Mouse (Mus musculus): ENCODE results near the gene Klhl35. TPM values are rescaled to one million over a fixed set of nuclear protein-coding genes. Genes with fewer than 3 reads are reported as not detected.

Klhl35 gene
- polyA plus RNA-seq, 1 experiment from 2014 or later: 1.8 TPM

DNA sequence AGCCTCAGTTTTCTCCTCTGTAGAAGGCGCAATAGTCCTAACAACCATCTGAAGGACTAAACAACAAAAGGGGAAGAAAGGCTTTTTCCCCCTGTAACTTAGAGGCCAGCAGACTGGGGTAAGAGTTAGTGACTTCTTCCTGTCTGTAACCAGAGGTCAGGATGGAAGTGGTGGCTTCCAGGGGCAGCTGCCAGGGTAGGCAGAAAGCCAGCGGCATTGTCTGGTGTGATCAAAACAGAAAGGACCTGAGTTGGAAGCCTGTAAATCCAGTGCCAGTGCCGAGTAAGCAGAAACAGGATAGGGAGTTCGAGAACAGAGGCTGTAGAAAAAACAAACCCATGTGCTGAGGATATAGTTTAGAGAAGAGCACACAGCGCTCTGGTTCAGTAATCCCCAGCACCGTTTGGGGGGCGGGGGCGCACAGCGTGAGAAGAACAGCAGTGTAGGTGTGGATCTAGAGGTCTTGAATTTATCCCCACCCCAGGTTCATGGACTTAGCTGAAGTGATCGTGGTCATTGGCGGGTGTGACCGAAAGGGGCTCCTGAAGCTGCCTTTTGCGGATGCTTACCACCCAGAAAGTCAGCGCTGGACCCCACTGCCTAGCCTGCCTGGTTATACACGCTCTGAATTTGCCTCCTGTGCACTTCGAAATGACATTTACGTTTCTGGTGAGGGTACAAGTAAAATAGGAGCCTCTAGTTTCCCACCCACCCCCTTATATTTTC lies 4.0 kb downstream of the Klhl35 start:
- H3K9me3 ChIP-seq (replicated peaks; ENCODE audit: control insufficient read depth, low read length): no peaks in the 10 kb centered on the region
- H3K4me2 ChIP-seq (ENCODE audit: low read depth, low read length): no peak overlapping the region
- H3K9ac ChIP-seq (replicated peaks; ENCODE audit: low read length): no peak overlapping the region; the same call in 1 of the 2 replicates
- H3K27me3 ChIP-seq (ENCODE audit: control insufficient read depth, insufficient read depth, low read length): no peaks in the 10 kb centered on the region
- peaks cover 6% of the 10 kb centered on the region for H3K4me1 ChIP-seq (ENCODE audit: control insufficient read depth, insufficient read depth, low read length)
- WGBS: 80% methylated on average over 17 of the region's 17 CpGs
- H3K4me3 ChIP-seq (ENCODE audit: low read depth, low read length): no peak overlapping the region
- ATAC-seq (replicated peaks; ENCODE audit: insufficient number of reproducible peaks, low FRiP score, low TSS enrichment, low read depth): no peak
- H3K36me3 ChIP-seq (replicated peaks; ENCODE audit: control insufficient read depth, insufficient read depth, low read depth, low read length): peaks cover 2% of the 10 kb centered on the region
- no peak overlapping the region for H3K27ac ChIP-seq (replicated peaks; ENCODE audit: low read depth, low read length)
- no peak for DNase-seq (ENCODE audit: low spot score)

DNA sequence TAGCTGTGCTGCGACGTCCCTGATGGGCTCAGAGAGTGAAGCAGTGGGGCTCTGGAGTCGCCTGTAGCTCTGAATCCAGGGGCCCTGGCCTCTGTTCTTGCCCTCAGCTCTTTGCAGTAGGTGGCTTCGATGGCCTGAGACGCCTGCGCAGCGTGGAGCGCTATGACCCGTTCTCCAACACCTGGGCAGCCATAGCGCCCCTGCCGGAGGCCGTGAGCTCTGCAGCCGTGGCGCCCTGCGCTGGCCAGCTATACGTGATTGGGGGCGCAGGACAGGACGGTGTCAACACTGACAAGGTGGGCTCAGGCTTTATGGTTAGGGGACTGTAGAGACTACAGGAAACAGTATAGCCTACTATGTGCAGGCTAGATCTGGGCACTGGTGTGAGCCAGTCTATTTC lies 5.8 kb downstream of the Klhl35 start:
- Histone ChIP-seq H3K27me3 (ENCODE audit: control insufficient read depth, insufficient read depth, low read length) (no peaks in the 10 kb centered on the region), H3K27ac (replicated peaks; ENCODE audit: low read depth, low read length) (no peak overlapping the region), H3K36me3 (replicated peaks; ENCODE audit: control insufficient read depth, insufficient read depth, low read depth, low read length) (peaks cover 2% of the 10 kb centered on the region), H3K9me3 (replicated peaks; ENCODE audit: control insufficient read depth, low read length) (no peaks in the 10 kb centered on the region), H3K4me1 (ENCODE audit: control insufficient read depth, insufficient read depth, low read length) (peaks cover 4% of the 10 kb centered on the region; the same call in 1 of the 2 replicates), H3K9ac (replicated peaks; ENCODE audit: low read length) (no peak overlapping the region), H3K4me3 (ENCODE audit: low read depth, low read length) (no peak overlapping the region), H3K4me2 (ENCODE audit: low read depth, low read length) (no peak overlapping the region)
- DNase-seq (ENCODE audit: low spot score): no peak
- ATAC-seq (replicated peaks; ENCODE audit: insufficient number of reproducible peaks, low FRiP score, low TSS enrichment, low read depth): no peak
- 53% methylated on average over 18 of the region's 18 CpGs for WGBS

DNA sequence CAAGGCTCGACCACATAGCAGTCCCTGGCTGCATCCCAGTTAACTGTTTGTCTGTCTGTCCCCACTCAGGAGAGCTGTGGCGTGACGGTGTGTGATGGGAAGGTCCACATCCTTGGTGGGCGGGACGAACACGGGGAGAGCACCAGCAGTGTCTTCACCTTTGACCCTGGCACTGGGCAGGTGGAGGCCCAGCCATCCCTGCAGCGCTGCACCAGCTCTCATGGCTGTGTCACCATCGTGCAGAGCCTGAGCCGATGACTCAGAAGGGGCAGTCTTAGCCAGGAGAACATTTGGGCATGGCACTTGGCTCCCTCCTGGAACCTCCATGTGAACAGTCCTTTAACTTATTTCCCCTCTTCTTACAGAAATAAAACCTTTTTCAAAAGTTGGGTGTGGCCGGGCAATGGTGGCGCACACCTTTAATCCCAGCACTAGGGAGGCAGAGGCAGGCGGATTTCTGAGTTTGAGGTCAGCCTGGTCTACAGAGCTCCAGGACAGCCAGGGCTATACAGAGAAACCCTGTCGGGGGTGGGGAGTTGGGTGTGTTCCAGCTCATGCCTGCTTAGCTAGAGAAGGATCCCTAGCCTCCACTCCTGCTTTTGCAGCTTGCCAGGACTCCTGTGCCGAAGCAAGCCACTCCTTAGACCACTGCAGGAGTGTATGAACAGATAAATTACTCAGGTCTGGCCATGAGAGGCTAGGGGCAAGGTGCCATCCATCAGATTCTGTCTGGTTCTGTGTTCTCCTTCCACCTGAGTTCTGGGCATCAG lies 8.0 kb downstream of the Klhl35 start:
- H3K9me3 ChIP-seq (replicated peaks; ENCODE audit: control insufficient read depth, low read length): no peaks in the 10 kb centered on the region
- no peaks in the 10 kb centered on the region for H3K4me1 ChIP-seq (ENCODE audit: control insufficient read depth, insufficient read depth, low read length)
- 90% methylated on average over 14 of the region's 14 CpGs for WGBS
- DNase-seq (ENCODE audit: low spot score) (no peak), ATAC-seq (replicated peaks; ENCODE audit: insufficient number of reproducible peaks, low FRiP score, low TSS enrichment, low read depth) (no peak)
- no peak overlapping the region for H3K4me2 ChIP-seq (ENCODE audit: low read depth, low read length)
- H3K27me3 ChIP-seq (ENCODE audit: control insufficient read depth, insufficient read depth, low read length): no peaks in the 10 kb centered on the region
- H3K4me3 ChIP-seq (ENCODE audit: low read depth, low read length): no peak overlapping the region
- no peak overlapping the region for H3K9ac ChIP-seq (replicated peaks; ENCODE audit: low read length)
- H3K27ac ChIP-seq (replicated peaks; ENCODE audit: low read depth, low read length): no peak overlapping the region
- H3K36me3 ChIP-seq (replicated peaks; ENCODE audit: control insufficient read depth, insufficient read depth, low read depth, low read length): peaks cover 2% of the 10 kb centered on the region

DNA sequence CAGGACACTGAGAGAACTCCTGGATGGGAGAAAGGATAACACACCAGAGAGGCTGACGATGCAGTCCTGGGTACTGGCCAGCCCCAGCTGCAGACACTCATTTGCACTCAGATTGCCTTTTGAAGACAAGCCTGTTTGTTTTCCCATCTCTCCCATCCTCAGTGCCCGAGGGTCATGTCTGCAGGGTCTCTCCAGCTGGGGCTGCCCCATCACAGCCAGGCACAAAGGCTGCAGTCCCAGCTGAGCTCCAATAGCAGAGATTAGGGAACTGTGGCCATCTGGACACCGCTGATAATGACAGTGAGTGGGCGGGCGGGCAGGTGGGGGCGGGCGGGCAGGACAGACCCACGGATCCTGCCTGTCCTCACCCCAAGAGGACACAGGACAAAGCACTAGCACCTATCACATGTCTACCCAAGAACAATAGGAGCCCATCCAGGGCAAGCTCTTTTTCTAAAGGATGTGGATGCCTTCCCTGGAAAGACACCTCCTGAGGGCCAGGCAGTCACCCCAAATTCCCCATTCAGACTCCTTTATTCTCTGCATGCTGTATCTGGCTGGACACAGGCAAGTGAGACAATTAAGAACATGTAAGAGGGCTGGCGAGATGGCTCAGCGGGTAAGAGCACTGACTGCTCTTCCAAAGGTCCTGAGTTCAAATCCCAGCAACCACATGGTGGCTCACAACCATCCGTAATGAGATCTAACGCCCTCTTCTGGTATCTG lies 9.2 kb downstream of the Klhl35 start:
- ATAC-seq (replicated peaks; ENCODE audit: insufficient number of reproducible peaks, low FRiP score, low TSS enrichment, low read depth) (peak; percentile 29), DNase-seq (ENCODE audit: low spot score) (no peak)
- Histone ChIP-seq H3K9me3 (replicated peaks; ENCODE audit: control insufficient read depth, low read length) (no peaks in the 10 kb centered on the region), H3K27me3 (ENCODE audit: control insufficient read depth, insufficient read depth, low read length) (no peaks in the 10 kb centered on the region), H3K4me2 (ENCODE audit: low read depth, low read length) (no peak overlapping the region), H3K36me3 (replicated peaks; ENCODE audit: control insufficient read depth, insufficient read depth, low read depth, low read length) (peaks cover 9% of the 10 kb centered on the region), H3K4me3 (ENCODE audit: low read depth, low read length) (no peak overlapping the region), H3K9ac (replicated peaks; ENCODE audit: low read length) (no peak overlapping the region), H3K27ac (replicated peaks; ENCODE audit: low read depth, low read length) (peak overlapping the region; percentile 41; the same call in 1 of the 2 replicates), H3K4me1 (ENCODE audit: control insufficient read depth, insufficient read depth, low read length) (no peaks in the 10 kb centered on the region; the same call in 1 of the 2 replicates)
- WGBS: 71% methylated on average over 12 of the region's 12 CpGs

DNA sequence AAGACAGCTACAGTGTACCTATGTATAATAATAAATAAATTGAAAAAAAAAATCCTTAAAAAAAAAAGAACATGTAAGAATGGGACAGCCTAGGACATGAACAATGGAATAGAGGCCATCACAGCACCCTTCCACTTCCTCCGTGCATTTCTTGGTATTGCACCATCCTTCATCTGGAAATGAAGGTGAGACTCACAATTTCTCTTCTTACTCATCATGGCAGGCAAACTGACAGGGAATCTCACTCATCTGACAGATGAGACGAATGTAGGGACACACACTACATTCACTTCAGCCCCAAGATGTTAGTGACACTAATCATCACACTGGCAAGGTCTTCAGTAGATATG lies 9.7 kb downstream of the Klhl35 start:
- Histone ChIP-seq H3K27me3 (ENCODE audit: control insufficient read depth, insufficient read depth, low read length) (no peaks in the 10 kb centered on the region), H3K36me3 (replicated peaks; ENCODE audit: control insufficient read depth, insufficient read depth, low read depth, low read length) (peaks cover 15% of the 10 kb centered on the region), H3K4me1 (ENCODE audit: control insufficient read depth, insufficient read depth, low read length) (no peaks in the 10 kb centered on the region; the same call in none of the 2 replicates), H3K27ac (replicated peaks; ENCODE audit: low read depth, low read length) (no peak overlapping the region), H3K4me2 (ENCODE audit: low read depth, low read length) (no peak overlapping the region), H3K4me3 (ENCODE audit: low read depth, low read length) (no peak overlapping the region), H3K9ac (replicated peaks; ENCODE audit: low read length) (no peak overlapping the region), H3K9me3 (replicated peaks; ENCODE audit: control insufficient read depth, low read length) (no peaks in the 10 kb centered on the region)
- WGBS: 88% methylated on average over 2 of the region's 2 CpGs
- ATAC-seq (replicated peaks; ENCODE audit: insufficient number of reproducible peaks, low FRiP score, low TSS enrichment, low read depth): no peak
- DNase-seq (ENCODE audit: low spot score): no peak

DNA sequence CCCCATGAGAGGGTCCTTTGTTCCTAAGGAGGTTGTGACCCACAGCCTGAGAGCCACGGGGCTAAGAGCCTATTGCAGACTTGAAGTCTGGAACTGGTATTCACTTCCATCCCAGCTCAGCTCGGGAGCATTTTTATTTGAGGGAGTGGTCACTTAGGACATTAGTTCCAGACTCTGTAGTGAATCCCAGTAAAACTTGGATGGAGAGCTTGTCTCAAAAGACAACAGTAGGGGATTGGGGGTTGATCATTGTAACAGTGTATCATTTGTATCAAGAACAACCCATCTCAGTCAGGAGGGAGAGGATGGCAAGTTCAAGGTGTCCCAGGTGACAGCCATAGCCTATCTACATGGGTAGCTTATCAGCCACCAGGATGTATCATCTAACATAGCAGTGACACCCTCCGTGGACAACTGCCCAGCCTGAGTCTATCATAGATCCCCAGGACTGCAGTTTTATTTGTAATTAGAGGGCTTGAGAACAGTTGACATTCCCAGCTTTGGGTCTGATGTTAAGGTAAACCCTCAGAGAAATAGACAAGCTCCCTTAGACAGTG lies 10.8 kb downstream of the Klhl35 start:
- Histone ChIP-seq H3K4me1 (ENCODE audit: control insufficient read depth, insufficient read depth, low read length) (peaks cover 1% of the 10 kb centered on the region), H3K9me3 (replicated peaks; ENCODE audit: control insufficient read depth, low read length) (no peaks in the 10 kb centered on the region), H3K4me2 (ENCODE audit: low read depth, low read length) (no peak overlapping the region), H3K9ac (replicated peaks; ENCODE audit: low read length) (no peak overlapping the region), H3K27ac (replicated peaks; ENCODE audit: low read depth, low read length) (no peak overlapping the region), H3K27me3 (ENCODE audit: control insufficient read depth, insufficient read depth, low read length) (no peaks in the 10 kb centered on the region), H3K4me3 (ENCODE audit: low read depth, low read length) (no peak overlapping the region), H3K36me3 (replicated peaks; ENCODE audit: control insufficient read depth, insufficient read depth, low read depth, low read length) (peaks cover 23% of the 10 kb centered on the region)
- no peak for DNase-seq (ENCODE audit: low spot score)
- no peak for ATAC-seq (replicated peaks; ENCODE audit: insufficient number of reproducible peaks, low FRiP score, low TSS enrichment, low read depth)
- WGBS: 37% methylated on average over 3 of the region's 3 CpGs

DNA sequence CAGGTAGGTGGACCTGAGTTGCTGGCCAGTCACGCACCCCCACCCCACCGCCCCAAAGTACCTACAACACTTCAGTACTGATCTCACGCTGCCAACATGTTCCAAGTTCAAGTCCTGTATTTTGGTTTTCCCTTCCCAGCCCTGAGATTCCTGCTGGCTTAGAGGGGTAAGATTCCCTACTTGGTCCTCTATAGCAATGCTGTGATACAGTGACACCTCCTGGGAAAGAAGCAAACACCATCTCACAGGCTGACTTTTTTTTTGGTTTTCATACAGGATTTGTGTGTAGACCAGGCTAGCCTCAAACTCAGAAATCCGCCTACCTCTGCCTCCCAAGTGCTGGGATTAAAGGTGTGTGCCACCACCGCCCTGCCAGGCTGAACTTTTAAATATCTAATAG lies 11.4 kb downstream of the Klhl35 start:
- Histone ChIP-seq H3K4me1 (ENCODE audit: control insufficient read depth, insufficient read depth, low read length) (peaks cover 6% of the 10 kb centered on the region), H3K4me3 (ENCODE audit: low read depth, low read length) (no peak overlapping the region), H3K27me3 (ENCODE audit: control insufficient read depth, insufficient read depth, low read length) (no peaks in the 10 kb centered on the region), H3K4me2 (ENCODE audit: low read depth, low read length) (no peak overlapping the region), H3K27ac (replicated peaks; ENCODE audit: low read depth, low read length) (no peak overlapping the region), H3K9ac (replicated peaks; ENCODE audit: low read length) (no peak overlapping the region), H3K36me3 (replicated peaks; ENCODE audit: control insufficient read depth, insufficient read depth, low read depth, low read length) (peaks cover 29% of the 10 kb centered on the region), H3K9me3 (replicated peaks; ENCODE audit: control insufficient read depth, low read length) (no peaks in the 10 kb centered on the region)
- 82% methylated on average over 5 of the region's 5 CpGs for WGBS
- DNase-seq (ENCODE audit: low spot score) (no peak), ATAC-seq (replicated peaks; ENCODE audit: insufficient number of reproducible peaks, low FRiP score, low TSS enrichment, low read depth) (no peak)

Data from embryonic facial prominence, embryonic 11.5 days (tissue).